Mouse (Mus musculus): ENCODE results near the gene Rdx.

Gene Rdx

GRCm38 (mm10) chr9:52047129-52047820, at the start of gene Rdx:
Gene Rdx, plus strand, starts transcription at chr9:52047173.
- DNase-seq = peak; percentile 38

GRCm38 (mm10) chr9:52003501-52003900, 43.5 kb upstream of the Rdx start:
- no peak for DNase-seq

- DNase-seq = no peak
These were observed 39.6 kb upstream of the Rdx start for GRCm38 (mm10) chr9:52007341-52007740.

- no peak for DNase-seq
These were observed 38.5 kb upstream of the Rdx start for GRCm38 (mm10) chr9:52008511-52008910.

- no peak for DNase-seq
These were observed 34.7 kb upstream of the Rdx start for GRCm38 (mm10) chr9:52012311-52012710.

GRCm38 (mm10) chr9:52012781-52013436, 34.1 kb upstream of the Rdx start:
- DNase-seq = no peak

GRCm38 (mm10) chr9:52013900-52014455, 33.0 kb upstream of the Rdx start:
- no peak for DNase-seq

GRCm38 (mm10) chr9:52017091-52017490, 29.9 kb upstream of the Rdx start:
- no peak for DNase-seq

- no peak for DNase-seq
These were observed 29.1 kb upstream of the Rdx start for GRCm38 (mm10) chr9:52017824-52018223.

- DNase-seq = no peak
These were observed 28.5 kb upstream of the Rdx start for GRCm38 (mm10) chr9:52018505-52018904.

- no peak for DNase-seq
These were observed 19.5 kb upstream of the Rdx start for GRCm38 (mm10) chr9:52027257-52028020.

- DNase-seq = no peak
These were observed 18.2 kb upstream of the Rdx start for GRCm38 (mm10) chr9:52028521-52029405.

GRCm38 (mm10) chr9:52031501-52031900, 15.5 kb upstream of the Rdx start:
- no peak for DNase-seq

GRCm38 (mm10) chr9:52037493-52037892, 9.5 kb upstream of the Rdx start:
- no peak for DNase-seq

- DNase-seq = no peak
These were observed 5.3 kb upstream of the Rdx start for GRCm38 (mm10) chr9:52041657-52042056.

GRCm38 (mm10) chr9:52046686-52047085, 287 bp upstream of the Rdx start:
- DNase-seq = no peak

GRCm38 (mm10) chr9:52047821-52048649, 1.1 kb downstream of the Rdx start:
- peak; percentile 89 for DNase-seq

GRCm38 (mm10) chr9:52048650-52049081, 1.7 kb downstream of the Rdx start:
- peak; percentile 62 for DNase-seq

- no peak for DNase-seq
These were observed 2.6 kb downstream of the Rdx start for GRCm38 (mm10) chr9:52049605-52050004.

- no peak for DNase-seq
These were observed 3.4 kb downstream of the Rdx start for GRCm38 (mm10) chr9:52050361-52050760.

- DNase-seq = no peak
These were observed 5.2 kb downstream of the Rdx start for GRCm38 (mm10) chr9:52052221-52052620.

- no peak for DNase-seq
These were observed 8.3 kb downstream of the Rdx start for GRCm38 (mm10) chr9:52055313-52055712.
